Mouse (Mus musculus) heart, postnatal 14 days (tissue): Measurements from ENCODE around the gene Snx21. TPM values are rescaled to one million over a fixed set of nuclear protein-coding genes. Genes with fewer than 3 reads are reported as not detected.

Source experiments
- DNase-seq, 2 experiments: peaks; one replicate each; pipeline ENCODE4 v3.0.0; 2021 to 2022
- intact Hi-C: fragments of 180-260 bp; cut with DNase I; formaldehyde crosslinking; loops from one replicate; pipeline ENCODE4 v1.15.1; 2025
- total RNA-seq, 2 experiments: library from RNA; stranded (reverse); gene quantifications; 2 replicates each; pipeline ENCODE4 v1.2.3; 2021

Gene Snx21
- total RNA-seq, 2 experiments from 2014 or later = 20.8 to 23.0 TPM

DNA sequence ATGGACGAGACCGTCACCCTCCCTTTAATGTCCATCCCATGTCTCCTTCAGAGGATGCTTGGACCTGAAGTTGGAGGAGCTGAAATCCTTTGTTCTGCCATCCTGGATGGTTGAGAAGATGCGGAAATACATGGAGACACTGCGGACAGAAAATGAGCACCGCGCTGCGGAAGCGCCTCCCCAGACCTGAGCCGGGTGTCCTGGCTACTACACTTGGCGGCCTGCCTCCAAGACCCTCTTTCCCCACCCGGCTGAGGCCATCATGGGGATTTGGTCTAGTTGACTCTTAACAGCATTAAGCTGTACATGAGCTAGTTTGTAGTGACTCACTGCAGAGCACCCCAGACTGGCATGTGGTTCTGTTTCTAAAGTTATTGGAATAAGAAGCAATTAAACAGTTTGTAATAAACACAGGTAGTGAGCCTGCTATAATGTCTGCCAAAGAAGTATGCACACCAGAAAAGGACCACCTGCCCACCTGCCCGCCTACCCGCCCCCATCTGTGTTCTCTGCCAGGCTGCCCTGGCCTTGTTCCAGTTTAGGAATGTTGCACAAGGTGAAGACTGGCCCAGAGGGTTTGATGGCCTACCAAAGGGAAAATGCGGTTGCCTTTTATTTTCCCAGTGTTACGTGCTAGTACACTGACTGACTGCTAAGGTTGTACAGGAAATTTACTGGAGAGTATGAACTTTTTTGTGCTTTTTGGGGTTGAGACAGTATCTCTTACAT, 17.6 kb upstream of the Snx21 start:
- DNase-seq = peak in 1 of 2 experiments; percentile 26
- intact Hi-C loops = no loop called here

DNA sequence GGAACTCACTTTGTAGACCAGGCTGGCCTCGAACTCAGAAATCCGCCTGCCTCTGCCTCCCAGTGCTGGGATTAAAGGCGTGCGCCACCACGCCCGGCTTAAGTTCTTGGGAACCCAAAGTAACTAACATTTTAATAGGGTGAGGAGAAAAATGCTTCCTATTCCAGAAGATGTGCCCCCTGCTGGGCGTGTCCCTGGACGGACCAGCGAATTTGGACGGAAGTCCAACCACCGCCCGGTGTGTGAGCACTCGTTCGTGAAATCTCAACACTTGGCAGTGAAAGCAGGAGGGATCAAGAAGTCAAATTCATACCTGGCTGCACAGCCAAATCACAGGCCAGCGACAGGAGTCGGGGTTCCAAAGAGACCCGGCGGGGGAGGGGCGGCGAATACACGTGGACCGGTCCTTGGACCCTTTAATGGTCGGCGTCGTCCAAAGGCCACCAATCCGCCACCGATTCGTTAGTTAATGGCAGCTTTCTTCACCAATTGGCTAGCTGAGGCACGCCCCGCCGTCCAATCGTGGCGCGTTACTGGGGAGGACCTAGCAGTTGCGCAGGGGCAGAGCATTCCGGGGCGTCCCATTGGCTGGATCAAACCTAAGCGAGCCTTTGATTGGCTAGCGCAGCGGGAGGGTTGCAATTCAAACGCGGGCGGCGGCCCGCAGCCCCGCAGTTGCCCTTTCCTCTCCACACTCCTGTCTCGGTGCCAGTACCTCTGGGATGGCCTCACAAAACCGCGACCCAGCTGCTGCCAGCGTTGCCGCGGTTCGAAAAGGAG, 16.2 kb upstream of the Snx21 start, which contains the start of gene Ube2c:
Gene Ube2c (plus strand): TSS at position 641 of the 780 bp plus-strand sequence.
- intact Hi-C loops = no loop called here

DNA sequence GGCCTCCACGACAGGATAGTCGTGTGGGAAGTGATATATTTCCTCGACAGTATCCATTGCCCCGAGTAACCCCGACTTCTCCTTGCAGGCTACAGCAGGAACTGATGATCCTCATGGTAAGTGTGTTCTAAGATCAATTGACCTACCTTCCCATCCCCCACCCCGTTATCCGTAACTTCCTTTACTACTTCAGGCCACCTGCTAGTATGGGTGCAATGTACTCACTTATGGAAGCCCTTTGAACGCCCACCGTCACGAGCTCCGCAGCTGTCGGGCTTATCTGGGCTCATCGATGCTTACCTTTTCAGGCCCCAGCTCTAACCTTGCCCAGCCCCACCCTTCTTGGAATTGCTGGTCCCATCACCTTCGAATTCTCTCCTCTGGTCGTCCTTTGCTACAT, 15.3 kb upstream of the Snx21 start:
- DNase-seq = no peak
- intact Hi-C loops = no loop called here

More for the DNA sequence above, 16.2 kb upstream of the Snx21 start, which contains the start of gene Ube2c:
- peak; percentile 95 to 98 for DNase-seq

DNA sequence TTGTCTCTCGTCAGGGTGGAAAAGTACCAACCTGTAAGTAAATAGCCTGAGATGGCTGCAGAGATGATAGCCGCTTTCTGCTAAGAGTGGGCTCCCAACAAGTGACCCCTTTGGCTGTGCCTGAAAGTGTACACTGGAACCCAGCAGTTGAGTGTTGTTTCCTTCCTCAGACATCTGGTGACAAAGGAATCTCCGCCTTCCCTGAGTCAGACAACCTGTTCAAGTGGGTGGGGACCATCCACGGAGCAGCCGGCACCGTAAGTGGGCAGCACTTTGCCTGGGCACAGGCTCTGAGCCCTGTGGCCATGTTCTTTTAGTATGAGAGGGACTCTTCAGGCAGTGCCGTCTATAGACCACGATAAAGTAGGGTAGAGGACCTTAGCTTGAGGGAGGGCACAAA, 14.5 kb upstream of the Snx21 start:
- DNase-seq = no peak
- intact Hi-C loops = no loop called here

DNA sequence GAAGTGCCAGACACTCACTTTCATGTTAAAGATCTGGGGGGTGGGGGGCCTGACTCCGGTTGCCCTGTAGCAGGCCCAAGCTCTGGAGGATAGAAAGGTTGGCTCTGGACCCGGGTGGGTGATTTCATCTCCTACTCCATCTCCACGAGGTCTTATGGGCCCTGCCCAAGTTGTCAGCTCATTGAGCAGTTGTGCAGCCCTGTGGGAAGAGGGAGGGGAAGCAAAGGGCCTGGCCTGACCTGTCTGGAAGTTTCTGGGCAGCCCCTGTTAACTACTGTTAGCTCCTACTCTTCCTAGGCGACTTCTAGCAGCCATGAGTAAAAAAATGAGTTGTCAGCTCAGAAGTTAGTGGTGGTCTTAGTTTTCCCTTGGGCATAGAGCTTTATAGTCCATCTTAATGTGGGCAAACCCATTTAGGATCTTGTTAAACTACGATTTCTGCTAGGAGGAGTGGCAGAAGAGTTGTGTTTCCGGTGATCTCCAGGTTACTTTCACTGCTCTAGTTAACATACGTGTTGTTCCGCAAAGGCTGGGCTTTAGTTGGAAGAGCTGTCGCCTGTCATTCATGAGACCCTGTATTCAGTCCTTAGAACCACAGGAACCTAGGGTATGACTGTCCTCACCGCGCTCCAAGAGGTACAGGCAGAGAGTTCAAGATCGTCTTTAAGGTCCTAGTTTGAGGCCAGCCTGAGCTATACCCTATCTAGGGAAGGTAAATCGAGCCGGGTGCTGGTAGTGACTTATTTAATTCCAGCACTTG, 12.2 kb upstream of the Snx21 start:
- intact Hi-C loops = no loop called here
- no peak for DNase-seq

DNA sequence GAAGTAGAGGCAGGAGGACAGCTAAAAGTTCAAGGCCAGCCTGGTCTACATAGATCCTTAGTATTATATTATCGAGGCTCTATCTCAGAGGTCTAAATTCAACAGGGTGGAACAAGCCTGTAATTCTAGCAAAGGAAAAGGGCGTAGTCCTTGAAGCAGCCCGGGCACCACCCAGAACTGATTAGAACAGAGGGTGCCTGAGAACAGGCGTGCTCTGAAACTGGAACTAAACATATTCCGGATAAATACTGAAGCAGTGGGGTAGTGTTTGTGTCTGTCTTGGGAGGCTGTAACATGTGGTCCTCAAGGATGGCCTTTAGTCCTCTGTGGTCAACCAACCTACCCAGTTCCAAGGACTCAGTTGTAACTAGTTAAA, 11.6 kb upstream of the Snx21 start:
- DNase-seq = no peak
- intact Hi-C loops = no loop called here

DNA sequence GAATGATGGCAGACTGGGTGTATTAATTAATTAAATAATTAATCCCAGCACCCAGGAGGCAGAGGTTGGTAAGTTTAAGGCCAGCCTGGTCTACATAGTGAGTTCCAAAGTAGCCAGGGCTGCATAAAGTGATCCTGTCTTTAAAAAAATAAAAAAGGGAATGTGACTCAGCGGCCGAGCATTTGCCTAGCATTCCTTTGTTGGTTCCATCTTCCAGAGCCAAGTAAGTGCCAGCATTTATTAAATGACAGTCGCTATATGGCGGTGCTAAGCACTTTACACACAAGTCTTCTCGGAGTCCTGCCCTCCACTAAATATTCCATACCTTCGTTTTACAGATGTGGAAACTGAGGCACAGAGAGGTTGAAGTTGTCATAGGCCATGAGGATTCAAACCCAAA, 9.5 kb upstream of the Snx21 start:
- intact Hi-C loops = no loop called here
- DNase-seq = no peak

DNA sequence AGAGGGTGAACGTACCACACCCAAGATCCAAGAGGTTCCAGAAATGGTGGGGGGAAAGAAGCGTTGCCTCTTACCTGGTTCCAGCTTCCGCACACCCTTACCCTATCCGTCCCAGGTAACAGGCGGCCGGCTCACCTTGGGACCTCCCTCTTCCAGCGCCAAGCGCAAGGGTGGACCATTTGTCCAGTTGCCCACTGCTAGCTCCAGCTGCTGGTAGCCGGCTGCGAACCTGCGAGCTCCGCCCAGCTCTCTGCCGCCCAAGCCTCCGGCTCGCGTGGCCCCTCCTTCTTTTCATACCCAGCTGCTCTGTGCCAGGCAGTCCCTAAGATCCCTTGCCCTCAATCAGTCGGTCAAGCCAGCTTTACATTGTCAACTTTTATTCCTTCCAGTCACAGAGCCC, 8.8 kb upstream of the Snx21 start:
- intact Hi-C loops = no loop called here
- no peak for DNase-seq

DNA sequence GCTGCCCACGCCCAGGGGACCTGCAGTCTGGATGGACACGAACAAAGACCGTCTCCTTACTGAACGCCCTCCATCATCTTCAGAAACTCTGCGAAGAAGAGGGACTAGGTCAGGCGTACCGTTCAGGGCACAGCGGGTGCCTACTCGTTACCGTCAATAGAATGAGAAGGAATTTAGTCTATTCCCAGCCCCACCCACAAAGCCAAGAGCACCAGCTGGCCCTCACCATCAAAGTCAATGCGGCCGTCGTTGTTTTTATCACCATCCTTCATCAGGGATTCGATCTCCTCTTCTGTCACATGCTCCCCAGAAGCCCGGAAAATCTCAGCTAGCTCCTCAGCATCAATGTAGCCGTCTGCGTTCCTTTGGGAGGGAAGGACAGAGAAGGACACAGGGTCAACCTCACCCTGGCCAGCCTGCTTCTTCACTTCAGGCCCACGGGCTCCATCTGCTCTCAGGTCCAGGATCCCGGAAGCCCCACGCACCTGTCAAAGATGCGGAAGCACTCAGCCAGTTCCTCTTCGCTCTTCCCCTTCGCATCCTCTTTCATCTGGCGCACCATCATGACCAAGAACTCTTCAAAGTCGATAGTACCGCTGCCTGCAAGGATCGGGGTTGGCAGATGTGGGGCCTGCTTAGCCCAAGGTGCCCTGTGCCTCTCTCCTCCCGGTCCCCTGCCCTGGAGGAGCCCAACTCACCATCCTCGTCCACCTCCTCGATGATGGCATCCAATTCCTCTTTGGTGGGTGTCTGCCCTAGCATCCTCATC, 8.2 kb upstream of the Snx21 start:
- intact Hi-C loops = no loop called here
- no peak for DNase-seq

DNA sequence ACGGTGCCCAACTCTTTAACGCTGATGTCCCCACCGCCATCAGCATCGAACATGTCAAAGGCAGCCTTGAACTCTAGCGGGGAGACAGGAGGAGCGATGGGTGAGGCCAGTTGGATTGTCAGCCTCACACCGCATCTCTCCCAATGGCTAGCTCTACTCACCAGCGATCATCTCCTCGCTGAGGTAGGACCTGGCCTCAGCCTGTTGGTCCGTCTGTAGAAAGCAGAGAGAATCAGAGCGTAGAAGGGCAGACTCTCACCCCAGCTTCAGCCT, 7.7 kb upstream of the Snx21 start:
- intact Hi-C loops = no loop called here
- DNase-seq = no peak

DNA sequence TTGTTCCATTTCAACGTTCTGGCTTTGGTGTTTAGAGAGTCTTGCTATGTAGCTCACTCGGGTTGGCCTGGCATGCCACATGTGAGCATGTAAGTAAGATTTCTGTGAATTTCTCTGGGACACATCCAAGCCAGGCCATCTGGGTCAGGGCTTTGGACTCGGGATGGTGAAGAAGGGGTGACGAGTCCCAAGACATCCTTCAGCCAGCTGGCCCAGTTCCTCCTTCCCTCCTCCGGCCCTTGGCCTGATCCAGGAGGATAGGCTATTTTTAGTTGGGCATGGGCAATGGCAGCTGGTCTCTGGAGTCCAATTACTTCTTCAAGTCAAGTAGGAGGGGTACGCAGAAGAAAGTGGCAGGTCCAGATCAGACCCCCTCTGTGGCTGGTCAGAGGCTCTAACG, 6.8 kb upstream of the Snx21 start:
- intact Hi-C loops = no loop called here
- DNase-seq = no peak

DNA sequence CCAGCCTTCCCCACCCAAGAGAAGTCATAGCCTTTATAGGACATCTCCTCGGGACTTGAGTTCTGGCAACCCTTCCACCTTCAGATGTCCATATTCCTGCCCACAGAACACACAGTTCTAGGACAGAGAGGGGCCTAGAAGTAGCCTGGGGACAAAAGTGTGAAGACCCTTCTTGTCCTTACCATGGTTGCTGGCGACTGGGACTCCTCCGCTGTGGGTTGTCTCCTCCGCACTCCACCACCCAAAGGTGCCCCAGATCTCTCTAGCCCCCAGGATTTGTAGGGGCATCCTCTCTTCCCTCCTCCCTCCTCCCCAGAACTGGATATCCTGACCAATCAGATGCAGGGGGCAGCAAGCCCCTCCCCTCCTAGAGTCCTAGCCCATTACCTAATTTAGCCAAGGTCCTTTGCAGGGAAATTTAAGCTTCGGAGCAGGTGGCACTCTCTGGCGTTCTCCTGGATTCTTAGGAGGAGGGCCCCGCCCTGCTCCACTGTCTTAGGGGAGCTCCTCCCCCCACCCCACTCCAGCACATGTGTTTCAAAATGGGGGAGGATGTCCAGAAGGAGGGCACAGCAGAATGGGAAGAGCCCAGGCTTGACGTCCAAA, 6.0 kb upstream of the Snx21 start, which contains the start of gene Tnnc2:
Gene Tnnc2 (minus strand): TSS at position 487 of the 606 bp plus-strand sequence.
- intact Hi-C loops = no loop called here
- DNase-seq = no peak

DNA sequence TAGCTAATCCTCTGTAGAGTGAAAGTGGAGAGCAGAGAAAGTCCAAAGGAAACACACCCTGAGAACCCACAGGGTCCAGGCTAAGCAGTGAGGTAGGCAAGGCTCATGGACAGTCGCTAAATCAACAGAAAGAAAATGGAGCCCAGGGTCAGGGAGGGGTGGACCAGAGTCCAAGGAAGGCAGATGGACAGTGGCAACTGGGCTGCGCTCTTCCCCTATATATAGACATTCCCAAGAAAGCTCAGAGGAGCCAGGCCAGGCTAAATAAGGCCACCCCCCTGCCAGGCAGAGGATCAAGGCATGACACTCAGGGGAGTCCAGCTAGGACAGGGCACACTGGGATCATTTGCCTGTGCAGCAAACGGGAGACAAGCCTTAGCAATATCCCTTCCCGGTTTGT, 3.7 kb upstream of the Snx21 start:
- no peak for DNase-seq
- intact Hi-C loops = no loop called here

DNA sequence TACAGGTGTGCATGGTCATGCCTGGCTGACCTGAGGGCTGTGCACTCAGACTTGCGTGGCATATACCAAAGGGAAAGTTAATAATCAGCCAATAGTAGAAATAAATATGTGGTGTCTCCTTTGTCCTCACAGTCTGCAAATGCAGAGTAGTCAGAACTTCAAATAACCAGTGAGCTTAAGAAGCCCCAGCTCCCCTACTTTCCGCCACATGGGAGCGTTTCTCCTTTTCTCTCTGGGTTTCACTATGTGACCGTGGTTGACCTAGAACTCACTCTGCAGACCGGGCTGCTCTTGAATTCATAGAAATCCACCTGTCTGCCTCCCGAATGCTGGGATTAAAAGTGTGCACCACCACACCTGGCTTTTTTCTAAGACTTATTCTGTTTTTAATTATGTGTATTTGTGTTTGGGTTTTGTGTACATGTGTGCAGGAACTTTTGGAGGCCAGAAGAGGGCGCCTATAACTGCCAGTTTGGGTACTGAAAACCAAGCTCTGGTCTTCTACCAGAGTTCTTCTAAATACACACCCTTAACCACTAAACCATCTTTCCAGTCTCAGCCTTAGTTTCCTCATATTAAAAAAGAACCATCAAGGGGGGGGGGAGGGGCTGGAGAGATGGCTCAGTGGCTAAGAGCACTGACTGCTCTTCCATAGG, 1.6 kb upstream of the Snx21 start:
- DNase-seq = no peak
- intact Hi-C loops = no loop called here

DNA sequence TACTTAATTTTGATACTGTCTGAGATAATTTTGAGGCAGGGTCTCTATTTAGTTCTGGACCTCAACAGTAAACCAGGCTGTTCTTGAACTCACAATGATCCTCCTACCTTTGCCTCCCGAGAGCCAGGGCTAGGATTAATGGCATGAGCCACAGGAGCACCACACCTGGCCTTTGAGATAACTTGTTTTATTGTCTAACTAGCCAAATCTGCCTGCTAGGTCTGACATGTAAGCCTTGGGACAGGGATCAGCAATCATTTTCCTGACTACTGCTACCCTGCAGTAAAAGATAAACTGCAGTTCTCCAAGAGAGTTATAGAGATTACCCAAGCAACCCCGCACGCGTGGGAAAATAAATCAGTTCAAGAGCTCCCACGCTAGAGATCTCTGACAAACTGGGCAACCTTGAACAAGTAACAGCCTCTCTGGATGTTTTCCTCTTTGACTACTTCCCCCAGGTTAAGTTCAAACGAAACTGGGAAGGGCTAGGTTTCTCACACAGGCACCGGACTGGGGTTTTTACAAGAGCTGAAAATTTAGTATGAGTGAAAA, 678 bp upstream of the Snx21 start:
- intact Hi-C loops = loop anchor here (5.0 kb wide), 1 partner anchor 38 kb away; the partner anchor contains the start of genes Dnttip1 and Wfdc3

DNA sequence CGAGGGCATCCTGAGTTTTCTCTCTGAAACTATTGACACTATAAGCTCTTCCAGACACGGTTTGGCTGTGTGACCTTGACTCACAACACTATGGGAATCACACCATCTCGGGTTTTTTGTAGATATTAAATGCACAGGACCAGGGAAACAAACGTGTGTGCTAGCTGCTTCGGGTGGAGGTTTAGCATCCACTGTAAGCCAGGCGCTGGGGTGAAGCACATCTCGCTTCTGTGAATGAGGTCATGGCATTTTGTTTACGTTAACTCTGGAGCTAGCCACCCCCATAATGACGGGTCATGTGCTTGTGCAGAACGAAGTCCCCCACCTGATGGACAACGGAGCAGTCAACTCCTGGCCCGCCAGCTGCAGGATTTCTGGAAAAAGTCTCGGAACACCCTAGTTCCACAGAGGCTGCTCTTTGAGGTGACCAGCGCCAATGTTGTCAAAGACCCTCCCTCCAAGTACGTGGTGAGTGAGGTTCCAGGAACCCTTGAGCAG, 814 bp downstream of the Snx21 start:
- intact Hi-C loops = loop anchor here (5.0 kb wide), 1 partner anchor 39 kb away; the partner anchor contains the start of genes Dnttip1 and Wfdc3
- DNase-seq = no peak

More for the DNA sequence above, 678 bp upstream of the Snx21 start:
- no peak for DNase-seq

DNA sequence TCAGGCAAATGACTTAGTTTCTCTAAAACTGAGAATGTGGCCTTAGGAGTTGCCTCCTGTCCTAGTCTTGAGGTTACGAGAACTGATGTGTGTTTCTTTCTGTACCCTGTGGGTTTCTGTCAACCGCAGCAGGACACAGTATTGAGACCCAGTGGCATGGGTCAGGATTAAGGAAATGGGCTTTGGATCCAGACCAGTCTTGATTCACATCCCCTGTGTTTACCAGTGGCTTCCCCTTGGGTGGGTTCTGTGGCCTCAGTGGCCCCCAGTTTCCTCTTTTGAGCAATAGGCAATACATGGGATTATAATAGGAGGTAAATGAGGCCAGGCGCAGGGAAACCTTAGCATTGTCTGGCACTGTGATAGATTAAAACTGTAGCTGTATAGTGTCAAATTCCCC, 1.4 kb downstream of the Snx21 start:
- intact Hi-C loops = loop anchor here (5.0 kb wide), 1 partner anchor 40 kb away; the partner anchor contains the start of genes Dnttip1 and Wfdc3
- no peak for DNase-seq

DNA sequence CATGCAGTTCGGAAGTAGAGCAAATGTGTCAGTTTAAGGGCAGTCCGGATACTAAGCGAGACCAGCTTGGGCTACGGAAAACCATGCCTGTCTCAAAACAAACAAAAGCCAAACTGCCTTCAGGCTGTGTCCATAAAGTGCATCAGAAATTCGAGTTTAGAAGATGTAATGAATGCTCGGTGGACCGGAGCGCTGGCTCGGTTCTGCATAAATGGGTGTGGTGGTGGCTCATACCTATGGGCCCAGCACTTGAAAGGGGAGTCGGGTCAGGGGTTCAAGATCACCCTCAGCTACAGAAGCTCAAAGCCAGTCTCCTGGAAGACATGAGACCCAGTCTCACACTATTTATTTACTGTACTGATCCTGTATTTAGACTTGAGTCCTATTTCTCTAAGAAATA, 2.2 kb downstream of the Snx21 start:
- DNase-seq = no peak
- intact Hi-C loops = loop anchor here (5.0 kb wide), 1 partner anchor 40 kb away; the partner anchor contains the start of genes Dnttip1 and Wfdc3

DNA sequence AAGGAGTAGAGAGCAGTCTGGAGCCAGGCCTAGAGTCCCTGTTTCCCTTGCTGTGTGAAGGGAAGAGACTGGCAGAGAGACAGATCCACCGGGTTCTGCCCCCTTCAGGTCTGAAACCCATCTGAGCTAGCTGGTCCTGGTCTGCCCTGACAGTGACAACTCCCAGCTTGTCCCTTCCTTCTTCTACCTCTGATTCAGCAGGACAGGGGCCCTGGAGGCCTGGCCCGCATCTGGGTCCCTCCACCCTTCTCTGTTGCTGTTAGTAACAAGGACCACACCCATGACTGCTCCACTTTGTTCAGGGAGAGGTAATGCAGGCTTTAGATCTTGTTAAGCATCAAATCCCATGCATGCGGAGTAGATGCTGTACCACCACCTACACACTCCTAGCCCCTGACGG, 2.8 kb downstream of the Snx21 start:
- no peak for DNase-seq
- intact Hi-C loops = loop anchor here (5.0 kb wide), 1 partner anchor 41 kb away; the partner anchor contains the start of genes Dnttip1 and Wfdc3
